Mouse (Mus musculus) retina, embryonic 14.5 days (tissue): Measurements from ENCODE around the gene Trim12c.
A peak's percentile ranks its signal among the peaks of the same experiment; 100 is the strongest.
"Not testable (repeated sequence)": the region's sequence is repeated elsewhere in the genome, so short reads cannot be mapped to it uniquely, and the experiment has no call there.

Experiments used
- DNase-seq: peaks from one replicate; pipeline ENCODE4 v3.0.0-alpha.2; 2015; ENCODE audit warnings: low spot score

Gene Trim12c

DNA sequence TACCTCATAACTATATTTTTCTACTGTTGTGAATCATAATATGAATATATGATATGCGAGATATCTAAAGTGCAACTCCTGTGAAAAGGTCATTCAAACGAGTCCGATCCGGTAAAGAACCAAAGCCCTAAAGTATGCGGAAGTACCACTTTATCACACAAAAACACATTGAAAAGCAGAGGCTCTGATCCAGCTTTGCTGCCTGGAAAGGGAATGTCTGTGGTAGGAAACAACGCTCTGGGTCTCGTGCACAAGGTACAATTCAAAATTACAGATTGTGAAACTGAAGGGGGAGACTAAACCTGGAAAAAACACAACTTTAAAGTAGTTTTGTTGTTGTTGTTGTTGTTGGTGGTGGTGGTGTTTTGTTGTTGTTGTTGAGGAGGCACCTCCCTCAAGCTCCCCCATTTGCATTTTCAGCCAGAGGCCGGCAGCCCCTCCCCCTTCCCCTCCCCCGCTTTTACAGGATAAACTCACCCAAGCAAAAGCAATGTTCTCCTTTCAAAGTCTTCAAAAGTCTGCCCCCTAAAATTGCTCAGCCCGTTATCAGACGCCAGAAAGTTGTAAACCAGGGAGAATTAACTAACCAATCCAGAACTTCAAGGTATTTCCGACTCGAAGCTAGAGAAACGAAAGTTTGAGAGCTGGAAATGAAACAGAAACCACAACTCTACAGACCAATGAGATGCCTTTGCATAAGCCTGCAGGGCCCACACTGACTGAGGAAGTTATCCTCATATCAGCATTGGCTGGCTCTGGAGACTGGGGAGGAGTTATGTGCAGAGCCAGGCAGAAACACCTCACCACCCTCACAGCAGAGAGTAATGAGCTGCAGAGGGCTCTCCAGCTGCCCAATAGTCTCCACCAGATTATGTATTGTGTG is at the start of gene Trim12c:
Gene Trim12c, minus strand, starts transcription at position 646 of the 883 bp plus-strand sequence.
- peak; percentile 67 for DNase-seq

DNA sequence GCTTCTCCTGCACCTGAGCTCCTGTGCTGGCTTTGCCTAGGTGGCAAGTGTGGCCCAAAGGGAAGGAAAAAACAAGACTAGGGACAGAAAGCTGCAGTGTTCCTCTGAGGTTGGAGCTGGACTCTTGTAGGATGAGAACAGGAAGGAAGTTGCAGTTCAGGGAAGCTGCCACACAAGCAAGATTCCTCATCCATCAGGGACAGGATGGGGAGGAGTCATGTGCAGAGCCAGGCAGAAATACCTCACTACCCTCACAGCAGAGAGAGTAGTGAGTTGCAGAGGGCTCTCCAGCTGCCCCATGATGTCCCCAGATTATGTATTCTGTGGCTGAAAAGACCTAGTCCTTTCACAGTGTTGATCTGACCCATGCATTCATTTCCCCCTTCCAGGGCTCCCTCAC is 48.0 kb upstream of the Trim12c start:
- no peak for DNase-seq

DNA sequence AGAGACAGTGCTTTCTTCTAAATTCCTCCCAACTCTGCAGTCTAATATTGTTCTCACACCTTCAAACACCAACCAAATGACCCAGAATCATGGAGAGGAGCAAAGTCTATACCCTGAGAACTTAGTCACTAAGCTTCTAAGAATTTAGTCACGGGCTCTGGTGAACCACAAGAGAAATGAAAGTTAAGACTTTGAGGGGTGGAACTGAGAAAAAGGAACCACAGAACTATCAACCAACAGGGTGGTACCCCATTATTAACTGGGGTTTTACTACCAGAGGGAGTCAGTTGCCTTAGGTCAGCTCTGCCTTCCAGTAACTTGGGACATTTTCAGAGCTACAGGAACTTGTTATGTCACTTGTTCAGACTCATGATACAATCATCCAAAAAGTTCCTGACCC is 47.5 kb upstream of the Trim12c start, which contains the start of gene Trim30c:
Gene Trim30c, minus strand, starts transcription at position 140 of the 400 bp plus-strand sequence.
- DNase-seq, result no peak

DNA sequence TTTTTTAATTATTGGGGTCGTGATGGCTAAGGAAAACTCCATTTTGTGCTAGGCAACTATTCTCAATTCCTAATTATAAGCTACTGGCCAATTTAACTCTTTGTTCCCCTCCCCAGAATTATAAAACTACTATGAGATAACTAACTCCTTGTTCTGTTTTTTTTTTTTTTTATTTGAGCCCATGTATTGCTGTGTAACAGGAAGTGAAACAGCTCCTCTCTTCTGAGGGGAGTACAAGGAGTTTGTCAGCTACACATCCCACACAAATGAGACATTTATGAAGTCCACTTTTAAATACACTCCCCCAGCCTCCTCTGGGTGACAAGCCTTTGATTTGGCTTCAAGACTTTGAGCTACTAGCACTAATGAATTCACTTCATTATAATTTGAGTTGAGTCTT is 45.3 kb upstream of the Trim12c start:
- no peak for DNase-seq

DNA sequence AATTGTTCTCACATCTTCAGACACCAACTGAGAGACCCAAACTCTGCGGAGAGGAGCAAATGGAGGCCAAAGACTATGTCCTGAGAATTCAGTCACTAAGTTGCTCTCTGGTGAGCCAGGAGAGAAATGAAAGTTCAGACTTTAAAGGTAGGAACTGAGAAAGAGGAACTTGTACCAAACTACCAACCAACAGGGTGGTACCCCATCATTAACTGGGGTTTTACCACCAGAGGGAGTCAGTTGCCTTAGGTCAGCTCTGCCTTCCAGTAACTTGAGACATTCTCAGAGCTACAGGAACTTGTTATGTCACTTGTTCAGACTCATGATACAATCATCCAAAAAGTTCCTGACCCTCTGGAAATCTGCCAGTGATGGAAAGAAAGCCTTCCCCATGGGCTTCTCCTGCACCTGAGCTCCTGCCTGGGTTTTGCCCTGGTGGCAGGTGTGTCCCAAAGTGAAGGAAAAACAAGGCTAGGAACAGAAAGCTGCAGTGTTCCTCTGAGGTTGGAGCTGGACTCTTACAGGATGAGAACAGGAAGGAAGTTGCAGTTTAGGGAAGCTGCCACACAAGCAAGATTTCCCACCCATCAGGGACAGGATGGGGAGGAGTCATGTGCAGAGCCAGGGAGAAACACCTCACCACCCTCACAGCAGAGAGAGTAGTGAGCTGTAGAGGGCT is 16.7 kb upstream of the Trim12c start, which contains the start of gene Trim30b:
Gene Trim30b, minus strand, starts transcription at position 149 of the 679 bp plus-strand sequence.
- DNase-seq, result no peak

DNA sequence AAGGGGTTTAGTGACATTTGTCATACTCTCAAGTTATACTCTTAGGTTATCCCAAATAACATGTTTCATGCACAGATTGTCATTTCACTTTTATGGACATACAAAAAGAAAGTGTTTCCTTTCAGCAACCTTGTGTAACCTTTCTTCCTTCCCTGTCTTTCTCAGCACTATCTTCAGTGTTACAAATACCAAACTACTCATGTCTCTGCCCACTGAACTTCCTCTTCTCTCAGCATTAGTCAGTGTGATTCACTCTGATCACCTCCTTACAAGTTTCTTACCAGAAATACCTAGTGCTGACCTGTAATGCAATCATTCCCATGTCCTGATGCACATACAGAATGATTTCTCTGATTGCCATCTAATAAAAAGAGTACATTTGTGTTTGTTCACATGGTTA is 13.2 kb upstream of the Trim12c start:
- DNase-seq, result no peak

DNA sequence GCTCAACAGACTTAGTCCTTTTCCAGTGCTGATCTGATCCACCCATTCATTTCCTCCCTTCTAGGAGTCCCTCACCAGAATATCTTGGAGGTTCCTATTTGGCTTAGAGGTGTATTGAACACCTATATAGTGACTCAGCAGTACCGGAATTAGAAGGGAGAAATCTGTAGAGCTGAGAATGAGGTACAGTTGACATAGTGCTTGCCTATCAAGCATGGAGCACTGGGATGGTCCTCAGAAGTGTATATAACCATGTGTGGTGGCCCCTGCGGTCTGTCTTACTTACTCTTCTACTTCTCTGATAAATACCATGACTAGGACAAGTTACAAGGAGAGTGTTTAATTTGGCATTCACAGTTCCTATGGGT is 422 bp upstream of the Trim12c start:
- DNase-seq, result no peak

DNA sequence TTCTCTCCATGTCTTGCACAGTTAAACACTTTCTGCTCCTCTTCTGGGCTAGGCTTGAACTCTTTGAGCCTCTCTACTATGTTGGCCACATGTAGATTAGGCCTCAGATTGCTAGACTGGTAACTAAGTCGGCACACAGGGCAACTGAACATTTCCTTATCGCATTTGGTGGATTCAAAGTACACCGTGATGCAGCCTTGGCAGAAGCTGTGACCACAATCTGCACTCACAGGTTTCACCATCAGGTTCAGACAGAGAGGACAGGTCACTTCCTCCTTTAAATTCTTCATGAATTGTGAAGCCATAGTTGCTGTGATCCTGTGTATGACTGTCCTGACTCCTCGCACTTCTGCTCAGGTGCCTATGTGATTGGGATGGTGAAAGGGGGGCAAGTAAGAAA is 5.1 kb downstream of the Trim12c start:
- not testable (repeated sequence) for DNase-seq

DNA sequence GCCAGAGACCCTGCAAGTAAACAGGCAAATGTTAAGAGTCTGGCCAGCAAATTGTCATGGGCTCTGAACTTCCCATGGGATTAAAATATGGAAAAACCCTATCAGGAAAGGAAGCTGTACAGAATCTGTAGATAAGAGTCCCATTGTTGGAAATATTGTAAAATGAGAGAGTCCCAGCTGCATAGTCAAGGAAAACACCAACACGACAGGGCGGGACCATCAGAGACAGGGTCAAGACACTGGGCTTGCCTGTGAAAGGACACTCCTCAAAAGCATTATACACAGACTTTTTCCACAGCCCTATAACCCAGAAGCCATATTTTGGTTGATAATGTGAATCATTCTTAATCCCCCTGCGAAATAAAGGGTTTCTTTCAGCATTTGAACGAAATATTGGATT is 12.4 kb downstream of the Trim12c start:
- not testable (repeated sequence) for DNase-seq

DNA sequence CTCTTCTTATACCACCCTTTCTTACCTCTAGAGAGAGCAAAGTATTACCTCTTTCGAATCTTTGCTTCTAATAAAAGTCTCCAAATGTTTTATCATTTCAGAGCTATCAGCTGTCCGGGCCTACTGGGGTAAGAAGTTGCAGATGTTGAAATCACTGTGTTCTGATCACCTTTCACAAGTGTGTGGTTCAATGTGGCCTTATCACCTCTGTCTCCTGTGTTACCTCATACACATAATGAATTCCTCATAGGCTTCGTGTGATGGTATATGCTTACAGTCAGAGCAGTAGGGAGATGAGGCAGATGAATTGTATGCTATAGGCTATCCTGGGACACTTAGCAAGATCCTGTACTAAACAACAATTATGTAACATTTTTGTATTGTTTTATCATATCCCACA is 17.6 kb downstream of the Trim12c start:
- DNase-seq, result not testable (repeated sequence)

DNA sequence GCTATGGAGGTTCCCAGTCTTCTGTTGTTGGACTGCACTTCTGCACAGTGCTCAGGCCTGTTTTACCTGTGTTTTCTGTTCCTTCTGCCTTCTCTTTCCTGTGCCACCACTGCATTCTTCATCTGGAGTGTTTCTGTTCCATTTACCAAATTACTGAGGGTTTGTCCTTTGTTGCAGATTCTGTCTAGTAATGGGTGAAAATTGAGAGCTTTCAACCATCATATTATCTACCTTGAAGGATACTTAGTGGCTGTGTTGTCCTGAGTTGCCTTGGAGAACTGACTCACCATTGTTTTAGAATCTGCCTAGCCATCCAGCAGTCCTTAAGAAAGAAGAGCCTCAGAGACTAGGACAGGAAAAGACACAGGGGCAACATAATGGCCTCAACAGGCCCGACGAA is 24.0 kb downstream of the Trim12c start, which contains the start of gene Trim34b:
Gene Trim34b, plus strand, starts transcription at position 301 of the 400 bp plus-strand sequence.
- not testable (repeated sequence) for DNase-seq

DNA sequence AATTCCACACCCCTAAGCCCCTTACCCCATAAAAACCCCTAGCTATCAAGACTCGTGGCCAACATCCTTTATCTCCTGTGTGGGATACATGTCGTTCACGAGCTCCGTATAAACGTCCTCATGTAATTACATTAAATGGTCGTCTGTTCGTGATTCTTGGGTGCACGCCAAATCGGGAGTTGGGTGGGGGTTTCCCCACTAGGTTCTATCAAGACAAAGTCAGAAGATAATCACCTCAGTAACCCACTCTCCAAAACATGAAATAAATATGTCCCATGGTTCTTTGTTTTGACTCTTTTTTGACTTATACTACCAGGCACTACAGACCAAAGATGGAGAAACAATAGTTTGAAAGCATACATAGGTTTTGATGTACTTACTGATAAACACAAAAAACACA is 31.1 kb downstream of the Trim12c start:
- no peak for DNase-seq

DNA sequence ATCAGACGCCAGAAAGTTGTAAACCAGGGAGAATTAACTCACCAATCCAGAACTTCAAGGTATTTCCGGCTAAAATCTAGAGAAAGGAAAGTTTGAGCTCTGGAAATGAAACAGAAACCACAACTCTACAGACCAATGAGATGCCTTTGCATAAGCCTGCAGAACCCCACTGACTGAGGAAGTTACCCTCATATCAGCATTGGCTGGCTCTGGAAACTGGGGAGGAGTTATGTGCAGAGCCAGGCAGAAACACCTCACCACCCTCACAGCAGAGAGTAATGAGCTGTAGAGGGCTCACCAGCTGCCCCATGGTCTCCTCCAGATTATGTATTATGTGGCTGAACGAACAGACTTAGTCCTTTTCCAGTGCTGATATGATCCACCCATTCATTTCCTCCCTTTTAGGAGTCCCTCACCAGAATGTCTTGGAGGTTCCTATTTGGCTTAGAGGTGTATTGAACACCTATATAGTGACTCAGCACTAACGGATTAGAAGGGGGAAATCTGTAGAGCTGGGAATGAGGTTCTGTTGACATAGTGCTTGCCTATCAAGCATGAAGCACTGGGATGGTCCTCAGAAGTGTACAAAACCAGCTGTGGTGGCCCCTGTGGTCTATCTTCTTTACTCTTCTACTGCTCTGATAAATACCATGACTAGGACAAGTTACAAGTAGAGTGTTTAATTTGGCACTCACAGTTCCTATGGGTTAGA is 37.6 kb downstream of the Trim12c start, which contains the start of gene Trim12a:
Gene Trim12a, minus strand, starts transcription at position 98 of the 712 bp plus-strand sequence.
- DNase-seq, result not testable (repeated sequence)

DNA sequence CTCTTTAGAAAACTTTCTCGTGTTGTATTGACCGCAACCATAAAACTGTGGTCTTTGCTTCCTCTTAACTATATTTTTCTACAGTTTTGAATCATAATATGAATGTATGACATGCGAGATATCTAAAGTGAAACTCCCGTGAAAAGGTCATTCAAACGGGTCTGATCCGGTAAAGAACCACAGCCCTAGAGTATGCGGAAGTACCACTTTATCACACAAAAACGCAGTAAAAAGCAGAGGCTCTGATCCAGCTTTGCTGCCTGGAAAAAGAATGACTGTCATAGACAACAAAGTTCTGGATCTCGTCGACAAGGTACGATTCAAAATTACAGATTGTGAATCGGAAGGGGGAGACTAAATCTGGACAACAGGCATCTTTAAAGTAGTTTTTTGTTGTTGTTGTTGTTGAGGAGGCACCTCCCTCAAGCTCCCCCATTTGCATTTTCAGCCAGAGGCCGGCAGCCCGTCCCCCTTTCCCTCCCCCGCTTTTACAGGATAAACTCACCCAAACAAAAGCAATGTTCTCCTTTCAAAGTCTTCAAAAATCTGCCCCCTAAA is 38.3 kb downstream of the Trim12c start:
- no peak for DNase-seq

DNA sequence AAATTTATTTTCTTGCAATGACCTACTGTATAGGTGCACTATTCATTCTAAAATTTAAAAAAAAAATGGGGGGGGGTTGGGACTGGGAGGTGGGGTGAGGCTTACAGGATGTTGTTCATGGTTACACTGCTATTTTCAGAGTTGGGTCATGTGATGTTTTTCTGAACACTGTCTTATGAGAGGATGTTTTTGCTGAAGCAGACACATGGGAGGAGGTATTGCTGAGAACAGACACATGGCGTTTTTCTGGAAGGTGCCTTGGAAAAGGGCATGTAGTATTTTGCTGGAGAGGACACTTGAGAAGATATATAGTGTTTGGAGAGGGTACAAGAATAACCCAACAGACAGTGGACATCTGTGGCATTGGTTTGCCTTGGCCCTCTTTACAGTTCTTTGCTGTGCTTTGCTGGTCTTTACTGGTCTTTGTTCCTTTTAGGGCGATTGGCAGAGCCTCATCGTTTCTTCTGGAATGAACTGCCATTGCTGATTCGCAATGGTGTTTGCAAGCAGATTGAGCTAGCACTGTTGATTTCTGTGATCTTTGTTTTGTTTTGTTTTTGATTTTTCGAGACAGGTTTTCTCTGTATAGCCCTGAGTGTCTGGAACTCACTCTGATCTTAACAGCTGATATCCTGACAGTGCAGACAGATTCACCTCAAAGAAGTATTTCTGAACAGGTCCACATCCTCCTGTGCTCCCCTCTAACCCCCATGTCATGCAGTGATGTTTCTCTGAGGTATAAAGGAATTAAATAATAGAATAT is 61.3 kb downstream of the Trim12c start:
- DNase-seq, result no peak

DNA sequence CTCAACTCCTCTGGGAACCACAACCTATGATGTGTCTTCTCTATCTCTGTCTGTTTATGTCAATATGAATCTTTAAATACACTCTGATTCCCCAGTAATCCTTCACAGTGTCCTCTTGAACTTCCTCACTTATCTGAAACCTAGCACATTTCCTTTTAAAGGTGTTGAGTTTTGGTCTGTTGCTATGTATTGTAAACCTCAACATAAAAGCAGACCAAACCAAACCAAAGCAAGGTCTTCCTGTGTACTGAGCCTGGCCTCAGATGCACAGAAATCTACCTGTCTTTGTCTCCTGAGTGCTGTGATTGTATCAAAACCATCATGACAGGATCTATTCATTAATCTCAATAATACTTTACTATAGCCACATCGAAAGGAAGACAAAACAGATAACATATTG is 62.5 kb downstream of the Trim12c start:
- DNase-seq, result no peak
